Mouse (Mus musculus): ENCODE measurements around the gene Ect2l. TPM values are rescaled to one million over a fixed set of nuclear protein-coding genes. Genes with fewer than 3 reads are reported as not detected.

Gene Ect2l
- polyA plus RNA-seq, 1 experiment from 2014 or later = 0.58 TPM

- Histone ChIP-seq H3K27ac (no peak overlapping the region), H3K4me2 (no peak overlapping the region), H3K27me3 (no peaks in the 10 kb centered on the region), H3K4me1 (no peaks in the 10 kb centered on the region), H3K4me3 (no peak overlapping the region), H3K36me3 (ENCODE audit: poor library complexity, severe bottlenecking) (peaks cover 19% of the 10 kb centered on the region), H3K9ac (no peak overlapping the region), H3K9me3 (replicated peaks) (no peaks in the 10 kb centered on the region)
- 95% methylated on average over 5 of the region's 5 CpGs for WGBS
- ATAC-seq = no peak
Measured at GRCm38 (mm10) chr10:18130276-18130675, 80.4 kb downstream of the Ect2l start.

GRCm38 (mm10) chr10:18118336-18118735 lies 92.4 kb downstream of the Ect2l start:
- H3K4me3 ChIP-seq = no peak overlapping the region
- 93% methylated on average over 8 of the region's 8 CpGs for WGBS
- no peak overlapping the region for H3K4me2 ChIP-seq
- no peaks in the 10 kb centered on the region for H3K27me3 ChIP-seq
- no peaks in the 10 kb centered on the region for H3K4me1 ChIP-seq
- H3K36me3 ChIP-seq (ENCODE audit: poor library complexity, severe bottlenecking) = peaks cover 75% of the 10 kb centered on the region
- no peak overlapping the region for H3K27ac ChIP-seq
- no peaks in the 10 kb centered on the region for H3K9me3 ChIP-seq (replicated peaks)
- no peak overlapping the region for H3K9ac ChIP-seq
- no peak for ATAC-seq

GRCm38 (mm10) chr10:18113473-18114093 lies 97.1 kb downstream of the Ect2l start:
- Histone ChIP-seq H3K27me3 (no peaks in the 10 kb centered on the region), H3K36me3 (ENCODE audit: poor library complexity, severe bottlenecking) (peaks cover 35% of the 10 kb centered on the region), H3K4me1 (no peaks in the 10 kb centered on the region), H3K4me2 (no peak overlapping the region), H3K9ac (no peak overlapping the region), H3K9me3 (replicated peaks) (no peaks in the 10 kb centered on the region), H3K4me3 (no peak overlapping the region), H3K27ac (no peak overlapping the region)
- no peak for ATAC-seq
- 79% methylated on average over 10 of the region's 10 CpGs for WGBS

GRCm38 (mm10) chr10:18110940-18111339 lies 99.8 kb downstream of the Ect2l start:
- Histone ChIP-seq H3K36me3 (ENCODE audit: poor library complexity, severe bottlenecking) (peaks cover 30% of the 10 kb centered on the region), H3K9ac (no peak overlapping the region), H3K9me3 (replicated peaks) (no peaks in the 10 kb centered on the region), H3K4me1 (no peaks in the 10 kb centered on the region), H3K4me2 (no peak overlapping the region), H3K27ac (no peak overlapping the region), H3K27me3 (no peaks in the 10 kb centered on the region), H3K4me3 (no peak overlapping the region)
- ATAC-seq = peak; percentile 61; the same call in 1 of the 2 replicates

- no peak overlapping the region for H3K4me2 ChIP-seq
- peaks cover 34% of the 10 kb centered on the region for H3K36me3 ChIP-seq (ENCODE audit: poor library complexity, severe bottlenecking)
- no peaks in the 10 kb centered on the region for H3K4me1 ChIP-seq
- H3K9ac ChIP-seq = no peak overlapping the region
- H3K4me3 ChIP-seq = no peak overlapping the region
- 74% methylated on average over 5 of the region's 5 CpGs for WGBS
- no peaks in the 10 kb centered on the region for H3K9me3 ChIP-seq (replicated peaks)
- ATAC-seq = no peak
- H3K27ac ChIP-seq = no peak overlapping the region
- H3K27me3 ChIP-seq = no peaks in the 10 kb centered on the region
Measured at GRCm38 (mm10) chr10:18107471-18107870, 103.2 kb downstream of the Ect2l start.

- WGBS = 79% methylated on average over 5 of the region's 5 CpGs
Measured at GRCm38 (mm10) chr10:18102166-18102565, 108.5 kb downstream of the Ect2l start.

GRCm38 (mm10) chr10:18090691-18091090 lies 120.0 kb downstream of the Ect2l start:
- Histone ChIP-seq H3K4me2 (no peak overlapping the region), H3K9me3 (replicated peaks) (0 out of 2 replicates have a peak, but pooled peaks cover 5% of the 10 kb centered on the region), H3K27ac (no peak overlapping the region), H3K9ac (no peak overlapping the region), H3K36me3 (ENCODE audit: poor library complexity, severe bottlenecking) (peaks cover 35% of the 10 kb centered on the region), H3K4me1 (no peaks in the 10 kb centered on the region), H3K4me3 (no peak overlapping the region), H3K27me3 (no peaks in the 10 kb centered on the region)
- ATAC-seq = no peak

More at GRCm38 (mm10) chr10:18102166-18102565, 108.5 kb downstream of the Ect2l start:
- Histone ChIP-seq H3K4me1 (no peaks in the 10 kb centered on the region), H3K9ac (no peak overlapping the region), H3K27me3 (no peaks in the 10 kb centered on the region), H3K9me3 (replicated peaks) (no peaks in the 10 kb centered on the region), H3K4me3 (no peak overlapping the region), H3K4me2 (no peak overlapping the region), H3K36me3 (ENCODE audit: poor library complexity, severe bottlenecking) (peaks cover 40% of the 10 kb centered on the region), H3K27ac (no peak overlapping the region)
- no peak for ATAC-seq

- H3K4me1 ChIP-seq = 0 out of 2 replicates have a peak, but pooled peaks cover 6% of the 10 kb centered on the region
- H3K4me3 ChIP-seq = no peak overlapping the region
- H3K36me3 ChIP-seq (ENCODE audit: poor library complexity, severe bottlenecking) = 0 out of 2 replicates have a peak, but pooled peaks cover 2% of the 10 kb centered on the region
- no peaks in the 10 kb centered on the region for H3K27me3 ChIP-seq
- 92% methylated on average over 6 of the region's 6 CpGs for WGBS
- H3K9me3 ChIP-seq (replicated peaks) = 0 out of 2 replicates have a peak, but pooled peaks cover 7% of the 10 kb centered on the region
- no peak overlapping the region for H3K4me2 ChIP-seq
- H3K27ac ChIP-seq = no peak overlapping the region
- H3K9ac ChIP-seq = no peak overlapping the region
- ATAC-seq = no peak
Measured at GRCm38 (mm10) chr10:18082772-18083171, 127.9 kb downstream of the Ect2l start.

- H3K9ac ChIP-seq = no peak overlapping the region
- ATAC-seq = no peak
- H3K27me3 ChIP-seq = no peaks in the 10 kb centered on the region
- no peak overlapping the region for H3K4me2 ChIP-seq
- 0 out of 2 replicates have a peak, but pooled peaks cover 4% of the 10 kb centered on the region for H3K9me3 ChIP-seq (replicated peaks)
- no peak overlapping the region for H3K4me3 ChIP-seq
- H3K36me3 ChIP-seq (ENCODE audit: poor library complexity, severe bottlenecking) = 0 out of 2 replicates have a peak, but pooled peaks cover 2% of the 10 kb centered on the region
- 94% methylated on average over 1 of the region's 1 CpGs for whole genome bisulfite sequencing
- no peak overlapping the region for H3K27ac ChIP-seq
- H3K4me1 ChIP-seq = 0 out of 2 replicates have a peak, but pooled peaks cover 6% of the 10 kb centered on the region
Measured at GRCm38 (mm10) chr10:18081536-18081935, 129.2 kb downstream of the Ect2l start.

Other genes with a start within 250 kb of the Ect2l start
- 239 and 373 TPM in 2 replicates for gene Abracl, start 187.6 kb downstream of the Ect2l start, polyA plus RNA-seq (2015; fragmentation: Nextera tagmentation; extraction: Ambion mirVana)
- 16.3 and 17.9 TPM in 2 replicates for gene Reps1, start 155.0 kb downstream of the Ect2l start, polyA plus RNA-seq (2015; fragmentation: Nextera tagmentation; extraction: Ambion mirVana)
- gene Ccdc28a, start 24.1 kb upstream of the Ect2l start, polyA plus RNA-seq (2015; fragmentation: Nextera tagmentation; extraction: Ambion mirVana) = 6.8 and 7.2 TPM in 2 replicates
- 14.2 and 16.3 TPM in 2 replicates for gene Nhsl1, start 108.1 kb upstream of the Ect2l start, polyA plus RNA-seq (2015; fragmentation: Nextera tagmentation; extraction: Ambion mirVana)

Data from forebrain, embryonic 13.5 days (tissue).